Mouse (Mus musculus) G1E (cell line): ENCODE measurements around the gene B4galt5. TPM values are rescaled to one million over a fixed set of nuclear protein-coding genes. Genes with fewer than 3 reads are reported as not detected.

ENCODE experiments used
- ATAC-seq: 2 replicates; pipeline ENCODE4 v1.8.0; 2016; ENCODE audit warnings: mild to moderate bottlenecking; ENCODE audit not compliant: insufficient number of reproducible peaks, poor library complexity, low FRiP score, severe bottlenecking; ENCODE audit errors: extremely low read depth
- DNase-seq: peaks from one replicate; pipeline ENCODE4 v3.0.0; 2012; ENCODE audit warnings: low spot score
- H3K27me3 ChIP-seq: 2 replicates; pipeline ENCODE4 v1.6.1; 2012; ENCODE audit warnings: mild to moderate bottlenecking, low read length, inconsistent platforms; ENCODE audit not compliant: insufficient read depth
- H3K36me3 ChIP-seq: replicated peaks from 2 replicates; pipeline ENCODE3; 2012; ENCODE audit warnings: mild to moderate bottlenecking, inconsistent platforms
- H3K4me1 ChIP-seq: 2 replicates; pipeline ENCODE4 v1.6.1; 2012; ENCODE audit warnings: low read depth, low read length, inconsistent platforms, mixed read lengths; ENCODE audit not compliant: insufficient read depth
- H3K4me3 ChIP-seq: 2 replicates; pipeline ENCODE4 v1.5.1; 2012; ENCODE audit warnings: low read depth, mild to moderate bottlenecking, inconsistent platforms, low read length, moderate library complexity, mixed read lengths
- H3K9me3 ChIP-seq: replicated peaks from 2 replicates; pipeline ENCODE4 v1.6.1; 2012; ENCODE audit warnings: inconsistent platforms
- CTCF ChIP-seq: IDR thresholded peaks from 2 replicates; pipeline ENCODE4 v1.5.1; 2012; ENCODE audit warnings: low read depth, low read length, inconsistent platforms, mixed read lengths
- GATA1 ChIP-seq: IDR thresholded peaks from 2 replicates; pipeline ENCODE4 v1.6.1; 2012; ENCODE audit warnings: borderline replicate concordance, low read length, inconsistent platforms, mixed read lengths
- GATA2 ChIP-seq: IDR thresholded peaks from 2 replicates; pipeline ENCODE4 v1.6.1; 2012; ENCODE audit warnings: low read depth, low read length, inconsistent platforms, borderline replicate concordance
- POLR2AphosphoS5 ChIP-seq: IDR thresholded peaks from 2 replicates; pipeline ENCODE4 v1.6.1; 2012; ENCODE audit warnings: low read depth, low read length, inconsistent platforms; ENCODE audit not compliant: insufficient replicate concordance
- TAL1 ChIP-seq: conservative IDR thresholded peaks from 2 replicates; pipeline ENCODE4 v1.6.1; 2012; ENCODE audit warnings: low read depth, low read length, inconsistent platforms, mixed read lengths
- polyA plus RNA-seq: library from polyadenylated mRNA; stranded (reverse); fragments of >175 nt; gene quantifications from 2 replicates; pipeline ENCODE4 v1.2.3, GENCODE M21; 2012
- total RNA-seq, 2 experiments: library from RNA; stranded (forward) in 1 of 2; stranded (reverse) in 1 of 2; fragments of 200-1000 nt in 1 of 2; fragments of >200 nt in 1 of 2; fragmentation: Nextera tagmentation in 1 of 2; gene quantifications; 2 replicates each; pipeline ENCODE4 v1.2.3; 2014 to 2017

The B4galt5 gene
- total and polyA plus RNA-seq, 3 experiments = 0.23 to 0.61 (median 0.44) TPM

DNA sequence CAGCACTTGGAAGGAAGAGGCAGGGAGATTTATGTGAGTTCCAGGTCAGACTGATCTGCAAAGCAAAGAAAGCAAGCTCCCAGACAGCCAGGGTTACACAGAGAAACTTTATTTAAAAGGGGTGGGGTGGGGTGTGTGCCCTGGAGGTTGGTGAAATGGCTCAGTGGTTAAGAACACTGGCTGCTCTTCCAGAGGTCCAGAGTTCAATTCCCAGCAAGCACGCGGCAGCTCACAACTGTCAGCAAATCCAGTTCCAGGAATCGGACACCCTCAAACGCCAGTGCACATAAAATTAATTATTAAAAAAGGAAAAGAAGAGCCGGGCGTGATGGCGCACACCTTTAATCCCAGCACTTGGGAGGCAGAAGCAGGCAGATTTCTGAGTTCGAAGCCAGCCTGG lies 5.1 kb upstream of the B4galt5 start:
- no peak for DNase-seq
- Histone ChIP-seq H3K4me3 (no peak overlapping the region), H3K9me3 (peaks cover 4% of the 10 kb centered on the region), H3K4me1 (peaks cover 2% of the 10 kb centered on the region; the same call in 1 of the 2 replicates), H3K27me3 (peaks cover 21% of the 10 kb centered on the region), H3K36me3 (no peaks in the 10 kb centered on the region)
- ATAC-seq = no peak
- TF ChIP-seq GATA2 (no peak), GATA1 (no peak), POLR2AphosphoS5 (no peak), TAL1 (no peak), CTCF (no peak)

DNA sequence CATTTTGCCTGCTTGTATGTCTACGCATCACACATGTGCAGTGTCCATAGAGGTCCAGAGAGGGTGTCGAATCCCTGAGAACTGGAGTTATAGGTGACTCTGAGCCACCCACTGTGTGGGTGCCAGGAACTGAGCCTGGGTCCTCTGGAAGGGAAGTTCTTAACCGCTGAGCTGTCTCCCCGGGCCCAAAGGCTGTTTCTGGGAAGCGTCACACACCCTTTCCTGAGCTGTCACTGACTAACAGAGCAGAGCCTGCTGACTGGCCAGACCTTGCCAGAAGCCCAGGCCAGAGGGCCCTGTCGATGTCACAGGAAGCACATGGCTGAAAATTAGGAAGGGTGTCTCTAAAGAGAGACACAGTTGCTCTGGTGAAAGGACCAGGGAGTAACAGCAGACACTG lies 3.5 kb upstream of the B4galt5 start:
- Histone ChIP-seq H3K4me1 (peaks cover 2% of the 10 kb centered on the region; the same call in 1 of the 2 replicates), H3K36me3 (no peaks in the 10 kb centered on the region), H3K4me3 (no peak overlapping the region), H3K9me3 (peaks cover 12% of the 10 kb centered on the region), H3K27me3 (peaks cover 31% of the 10 kb centered on the region)
- DNase-seq (no peak), ATAC-seq (no peak)
- TF ChIP-seq CTCF = no peak
- TF ChIP-seq TAL1 = no peak
- no peak for TF ChIP-seq GATA2
- TF ChIP-seq POLR2AphosphoS5 = no peak
- TF ChIP-seq GATA1 = no peak

DNA sequence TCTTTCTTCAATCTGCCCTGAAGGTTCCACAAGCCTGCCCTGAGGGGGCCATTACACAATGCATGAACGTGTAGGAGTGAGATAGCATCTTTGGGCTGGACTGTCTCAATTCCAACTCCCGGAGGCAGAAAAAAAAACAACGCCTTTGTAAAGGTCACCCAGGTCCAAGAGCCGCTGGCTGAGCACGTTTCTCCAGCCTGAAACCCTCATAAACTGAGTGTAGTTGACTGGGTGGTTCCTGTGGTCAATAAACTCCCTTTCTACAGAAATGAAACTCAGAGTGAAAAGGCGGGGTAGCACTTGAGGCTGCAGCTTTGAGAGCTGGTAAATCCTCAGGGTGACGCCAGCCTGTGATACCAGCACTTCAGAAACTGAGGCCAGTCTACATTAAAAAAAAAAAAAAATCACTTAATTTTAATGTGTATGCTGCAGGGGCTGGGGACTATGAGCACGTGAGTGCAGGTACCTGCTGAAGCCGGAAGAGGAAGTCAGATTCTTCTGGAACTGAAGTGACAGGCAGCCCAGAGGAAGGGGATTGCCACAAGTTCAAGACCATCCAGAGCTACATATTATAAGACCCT lies 2.5 kb upstream of the B4galt5 start:
- ATAC-seq (no peak), DNase-seq (no peak)
- peaks cover 12% of the 10 kb centered on the region for H3K9me3 ChIP-seq
- H3K36me3 ChIP-seq = no peaks in the 10 kb centered on the region
- H3K27me3 ChIP-seq = peaks cover 36% of the 10 kb centered on the region
- peaks cover 2% of the 10 kb centered on the region; the same call in 1 of the 2 replicates for H3K4me1 ChIP-seq
- TF ChIP-seq GATA1 = no peak
- no peak for TF ChIP-seq TAL1
- no peak for TF ChIP-seq POLR2AphosphoS5
- no peak for TF ChIP-seq GATA2
- TF ChIP-seq CTCF = no peak
- H3K4me3 ChIP-seq = no peak overlapping the region

DNA sequence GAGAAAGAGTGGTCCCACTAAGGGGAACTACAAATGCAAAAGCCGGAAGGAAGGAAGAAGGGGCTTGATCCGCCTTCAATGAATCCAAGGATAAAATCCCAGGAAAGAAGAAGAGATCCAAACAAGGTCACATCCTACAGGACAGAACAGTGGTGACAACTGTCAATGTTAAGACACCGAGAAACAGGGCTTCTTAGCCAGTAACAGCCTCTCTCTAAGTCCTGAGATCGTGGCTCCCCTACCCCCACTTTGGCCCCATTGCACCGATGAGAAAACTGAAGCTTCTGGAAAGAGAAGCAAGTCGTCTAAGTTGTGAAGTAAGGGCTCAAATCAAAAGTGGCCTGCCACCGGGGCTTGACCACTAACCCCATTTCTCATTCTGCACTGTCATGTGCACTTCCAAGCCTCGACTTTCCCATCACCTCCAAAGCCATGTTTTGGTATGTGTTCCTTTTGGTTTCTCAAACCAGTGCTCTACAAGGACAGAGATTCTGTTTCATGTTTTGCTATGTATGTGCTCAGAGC lies 1.2 kb upstream of the B4galt5 start:
- no peak for TF ChIP-seq CTCF
- no peak for TF ChIP-seq TAL1
- no peak for TF ChIP-seq POLR2AphosphoS5
- TF ChIP-seq GATA1 = no peak
- TF ChIP-seq GATA2 = no peak
- DNase-seq (no peak), ATAC-seq (no peak)
- peaks cover 12% of the 10 kb centered on the region for H3K9me3 ChIP-seq
- peaks cover 39% of the 10 kb centered on the region for H3K27me3 ChIP-seq
- no peaks in the 10 kb centered on the region for H3K36me3 ChIP-seq
- H3K4me1 ChIP-seq = peaks cover 2% of the 10 kb centered on the region; the same call in 1 of the 2 replicates
- no peak overlapping the region for H3K4me3 ChIP-seq

DNA sequence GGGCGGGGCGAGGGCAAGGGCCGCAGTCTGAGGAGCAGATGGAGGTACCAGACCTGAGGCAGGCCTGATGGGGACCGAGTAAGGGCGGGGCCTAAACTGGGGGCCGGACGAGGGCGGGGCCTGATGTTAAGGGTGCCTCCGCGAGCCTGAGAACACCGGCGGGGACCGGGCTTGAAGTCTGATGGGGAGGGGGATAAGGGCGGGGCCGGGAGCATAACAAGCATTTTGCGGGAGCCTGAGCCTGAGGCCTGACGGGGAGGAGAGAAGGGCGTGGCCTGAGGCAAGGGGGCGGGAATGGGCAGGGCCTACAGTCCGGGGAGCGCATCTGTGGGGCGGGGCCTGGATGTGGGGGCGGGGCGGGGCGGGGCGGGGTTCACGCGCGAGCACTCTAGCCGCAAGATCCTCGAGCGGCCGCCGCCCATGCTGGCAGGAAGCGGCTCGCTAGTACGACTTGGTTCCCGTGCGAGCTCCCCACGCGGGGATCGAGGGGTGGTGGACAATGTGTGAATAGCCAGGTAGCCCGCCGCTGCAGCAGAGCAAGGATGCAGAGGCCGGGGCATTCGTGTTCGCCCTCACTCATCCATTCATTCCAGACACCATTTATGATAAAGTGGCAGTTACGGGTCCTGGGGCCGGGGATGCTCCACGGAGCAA lies 427 bp upstream of the B4galt5 start:
- ATAC-seq = no peak
- peaks cover 39% of the 10 kb centered on the region for H3K27me3 ChIP-seq
- H3K4me3 ChIP-seq = peak overlapping the region; percentile 54; the same call in 1 of the 2 replicates
- peaks cover 2% of the 10 kb centered on the region; the same call in 1 of the 2 replicates for H3K4me1 ChIP-seq
- no peak for DNase-seq
- no peaks in the 10 kb centered on the region for H3K36me3 ChIP-seq
- no peak for TF ChIP-seq POLR2AphosphoS5
- peaks cover 12% of the 10 kb centered on the region for H3K9me3 ChIP-seq

DNA sequence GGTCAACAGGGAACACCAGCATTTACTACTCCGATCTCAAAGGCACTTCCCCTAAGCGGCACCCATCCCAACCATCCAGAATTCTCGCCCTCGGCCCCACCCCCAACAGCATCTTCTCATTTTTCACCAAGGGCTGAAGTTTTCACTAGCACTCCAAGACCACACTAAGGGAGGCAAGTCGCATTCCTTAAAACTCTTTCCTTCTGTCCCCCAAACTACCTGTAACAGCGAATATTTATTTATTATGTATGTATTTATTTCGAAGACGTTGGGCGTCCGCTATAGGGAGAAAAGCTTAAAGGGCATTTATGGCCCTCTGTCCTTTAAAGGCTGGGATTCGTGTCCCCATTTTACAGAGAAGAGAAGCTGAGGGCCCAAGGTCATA lies 1.0 kb downstream of the B4galt5 start:
- Histone ChIP-seq H3K27me3 (peaks cover 45% of the 10 kb centered on the region), H3K36me3 (no peaks in the 10 kb centered on the region), H3K4me3 (no peak overlapping the region), H3K9me3 (peaks cover 12% of the 10 kb centered on the region), H3K4me1 (peaks cover 6% of the 10 kb centered on the region; the same call in 1 of the 2 replicates)
- DNase-seq (no peak), ATAC-seq (no peak)
- TF ChIP-seq TAL1 (no peak), GATA1 (no peak), GATA2 (no peak), POLR2AphosphoS5 (no peak), CTCF (no peak)
